Mouse (Mus musculus): ENCODE data around the gene Myo15.
"Not testable (repeated sequence)": the region's sequence is repeated elsewhere in the genome, so short reads cannot be mapped to it uniquely, and the experiment has no call there.

Gene Myo15

DNA sequence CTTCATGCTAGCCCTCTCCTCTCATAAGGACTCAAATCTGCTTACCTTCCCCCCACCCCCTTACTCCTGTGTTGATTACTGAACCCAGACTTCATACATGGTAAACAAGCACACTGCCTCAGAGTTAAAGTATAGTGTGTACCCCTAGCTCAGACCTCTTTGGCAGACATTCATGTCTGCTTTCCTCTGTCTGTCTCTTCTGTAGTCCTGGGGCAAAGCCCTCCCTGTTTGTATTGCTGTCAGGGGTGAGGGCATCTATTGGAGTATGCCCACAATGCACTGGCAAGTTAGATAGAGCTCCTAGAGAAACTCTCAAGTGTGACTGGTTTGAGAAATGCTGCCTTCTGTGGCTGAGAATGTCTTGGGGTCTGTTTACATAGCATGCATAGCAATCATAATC, 84.0 kb downstream of the Myo15 start:
- DNase-seq (ENCODE audit: low spot score), result no peak

DNA sequence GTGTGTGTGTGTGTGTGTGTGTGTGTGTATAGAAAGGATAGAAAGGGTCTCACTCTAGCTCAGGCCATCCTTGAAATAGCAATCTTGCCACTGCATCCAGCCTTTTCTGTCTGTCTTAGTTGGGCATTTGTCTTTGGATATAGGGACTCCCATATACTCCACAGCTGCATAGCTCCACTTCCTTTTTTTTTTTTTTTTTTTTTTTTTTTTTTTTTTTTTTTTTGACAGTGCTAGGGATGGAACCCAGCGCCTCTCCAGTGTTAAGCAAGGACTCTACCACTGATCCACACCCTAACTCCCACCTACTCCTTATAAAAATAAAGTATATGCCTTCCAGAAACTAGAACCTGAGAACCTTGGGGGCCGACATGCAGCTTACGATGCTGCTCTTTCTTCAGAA, 88.5 kb downstream of the Myo15 start:
- no peak for DNase-seq (ENCODE audit: low spot score)

DNA sequence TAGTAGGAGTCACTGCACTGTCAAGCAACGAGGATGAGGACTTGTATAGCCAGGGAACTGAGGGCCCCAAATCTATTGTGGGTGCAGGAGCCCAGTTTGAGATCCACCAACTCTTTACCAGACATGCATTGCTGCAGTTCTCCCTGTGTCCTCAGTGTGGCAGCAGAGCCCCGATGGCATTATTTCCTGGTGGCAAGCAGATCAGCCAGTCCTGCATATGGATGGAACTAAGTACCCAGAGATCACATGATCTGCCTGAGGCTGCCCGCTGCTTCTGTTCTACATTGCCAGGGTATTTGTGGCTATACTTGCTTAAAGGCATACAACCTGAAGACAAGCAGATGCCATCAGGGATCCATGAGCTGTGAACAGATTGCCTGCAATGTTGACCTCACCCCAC, 90.2 kb downstream of the Myo15 start:
- peak; percentile 65 for DNase-seq (ENCODE audit: low spot score)

DNA sequence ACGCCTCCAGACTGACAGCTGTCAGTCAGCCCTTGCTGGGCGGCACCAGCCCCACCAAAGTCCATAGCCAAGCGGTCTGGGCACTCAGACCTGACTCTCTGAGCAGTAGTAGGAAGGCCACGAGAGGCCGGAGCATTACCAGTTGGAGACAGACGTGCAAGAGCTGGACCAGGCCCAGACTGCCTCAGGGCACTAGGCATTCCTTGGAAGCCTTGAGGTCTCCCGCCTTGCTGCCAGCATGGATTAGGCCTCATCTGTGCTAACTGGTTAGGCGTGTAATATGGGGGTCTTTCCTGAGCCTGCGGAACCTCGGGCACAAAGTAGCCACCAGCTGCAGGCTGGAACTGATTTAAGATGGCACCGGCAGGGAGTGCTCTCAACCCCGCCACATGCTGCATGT, 104.9 kb downstream of the Myo15 start:
- not testable (repeated sequence) for DNase-seq (ENCODE audit: low spot score)
